Mouse (Mus musculus): ENCODE data around the gene Commd1.

The Commd1 gene

DNA sequence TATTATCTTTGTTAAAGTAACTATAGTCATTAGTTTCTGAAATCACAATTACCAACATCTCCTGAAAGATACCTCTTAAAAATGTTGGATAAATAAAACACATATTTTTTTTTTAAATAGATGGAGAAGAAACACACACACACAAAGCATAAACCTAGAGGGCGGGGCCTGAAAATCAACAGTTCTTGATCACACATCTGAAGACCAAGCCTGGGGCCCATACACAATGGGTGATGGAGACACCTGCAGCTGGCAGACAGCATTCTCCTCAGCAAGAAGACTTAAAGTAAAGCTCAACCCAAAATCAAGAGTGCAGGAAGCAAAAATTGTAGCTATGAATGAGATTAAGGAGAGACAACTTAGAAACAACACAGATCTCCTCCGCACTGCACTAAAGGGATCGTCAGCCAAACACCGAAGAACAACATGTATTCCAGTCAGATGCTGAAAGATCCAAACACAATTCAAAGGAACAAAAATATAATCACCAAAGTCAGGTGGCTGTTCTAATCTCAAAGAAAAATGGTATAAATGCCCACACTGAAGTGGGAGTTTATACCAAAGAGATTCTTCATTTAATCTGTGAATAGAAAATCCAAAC, 44.4 kb downstream of the Commd1 start:
- DNase-seq = no peak

DNA sequence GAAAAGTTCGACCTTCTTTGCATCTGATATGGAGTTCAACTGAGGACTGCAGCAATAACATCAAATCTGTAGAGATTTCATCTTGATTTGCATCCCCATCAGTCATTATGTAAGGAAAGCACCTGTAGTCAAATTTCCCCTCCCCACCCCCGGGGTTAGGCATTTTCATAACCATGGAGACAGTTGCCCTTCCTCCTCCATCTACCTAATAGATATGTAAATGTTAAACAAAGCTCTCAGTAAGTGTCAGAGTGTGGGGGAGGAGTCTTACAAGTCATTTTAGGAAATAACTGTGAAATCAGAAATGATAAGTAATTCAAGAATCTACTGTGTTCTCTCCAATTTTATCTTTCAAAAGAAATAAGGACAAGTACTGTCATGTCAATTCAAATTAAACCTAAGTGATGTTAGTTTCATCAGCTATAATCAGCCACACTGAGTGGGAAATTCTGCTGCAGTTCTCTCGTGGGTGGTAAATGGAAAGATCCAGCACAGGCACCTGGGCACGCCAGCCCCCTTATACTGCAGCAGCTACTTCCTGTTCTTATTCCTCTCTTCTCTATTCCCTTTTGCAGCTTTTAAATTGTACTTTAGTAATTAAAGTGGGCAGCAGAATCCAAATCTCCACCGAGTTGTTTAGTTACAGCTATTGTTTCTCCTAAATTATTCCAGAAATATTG, 45.6 kb downstream of the Commd1 start:
- no peak for DNase-seq

DNA sequence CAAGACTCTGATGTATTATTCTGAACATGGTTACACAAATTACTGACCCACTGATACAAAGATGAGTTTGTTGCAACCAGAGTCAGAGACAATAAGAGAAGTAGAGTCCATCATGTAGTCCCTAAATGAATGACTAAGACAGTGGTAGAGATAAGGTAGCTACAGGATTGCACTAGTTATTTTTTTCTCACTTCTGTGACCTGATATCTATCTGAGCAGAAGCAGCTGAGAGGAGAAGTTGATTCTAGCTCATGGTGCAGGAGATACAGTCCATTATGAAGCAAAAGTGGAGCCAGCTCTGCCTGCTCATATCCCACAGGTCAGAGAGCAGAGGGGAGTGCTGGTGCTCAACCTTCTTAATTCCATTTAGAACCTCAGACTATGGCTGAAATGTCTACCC, 50.0 kb downstream of the Commd1 start:
- DNase-seq = no peak

DNA sequence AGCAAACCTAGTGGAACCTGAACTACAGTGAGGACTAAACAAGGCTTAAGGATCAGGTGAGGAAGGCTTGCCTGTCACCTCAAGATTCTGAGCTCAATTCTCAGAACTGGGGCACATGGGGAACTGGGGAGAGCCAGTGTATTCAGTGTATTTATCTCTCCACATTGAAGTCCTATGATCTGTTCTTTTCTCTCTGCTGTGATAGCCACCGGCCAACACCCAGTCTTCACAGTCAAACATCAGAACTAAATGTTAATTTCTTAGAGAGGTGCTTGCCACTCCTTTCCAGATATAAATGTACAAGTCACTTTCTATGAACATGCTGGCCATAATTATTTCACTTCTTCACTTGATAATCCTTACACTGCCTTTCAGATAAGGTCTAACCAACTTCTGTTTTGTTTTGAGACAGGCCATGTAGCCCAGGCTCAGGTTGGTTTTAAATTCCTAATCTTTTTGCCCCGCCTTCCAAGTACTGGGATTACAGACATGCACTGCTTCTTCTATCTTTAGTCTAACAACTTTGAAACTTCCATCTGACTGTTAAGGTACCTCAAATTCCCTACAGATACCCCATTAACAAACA, 50.8 kb downstream of the Commd1 start:
- DNase-seq = no peak

DNA sequence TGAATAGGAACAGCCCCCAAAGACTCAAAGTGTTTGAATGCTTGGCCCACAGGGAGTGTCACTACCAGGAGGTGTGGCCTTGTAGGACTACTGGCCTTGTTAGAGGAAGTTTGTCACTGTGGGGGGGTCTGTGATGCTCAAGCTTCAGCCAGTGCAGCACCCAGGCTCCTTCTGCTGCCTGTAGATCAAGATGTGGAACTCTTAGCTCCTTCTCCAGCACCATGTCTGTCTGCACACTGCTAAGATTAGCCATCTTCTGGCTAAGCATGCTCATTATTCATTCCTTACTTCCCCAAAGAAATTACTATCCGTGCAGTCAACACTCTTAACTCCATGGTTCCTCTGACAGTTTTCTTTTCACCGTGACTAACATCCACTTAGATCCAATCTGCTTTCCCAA, 52.1 kb downstream of the Commd1 start:
- DNase-seq = no peak

DNA sequence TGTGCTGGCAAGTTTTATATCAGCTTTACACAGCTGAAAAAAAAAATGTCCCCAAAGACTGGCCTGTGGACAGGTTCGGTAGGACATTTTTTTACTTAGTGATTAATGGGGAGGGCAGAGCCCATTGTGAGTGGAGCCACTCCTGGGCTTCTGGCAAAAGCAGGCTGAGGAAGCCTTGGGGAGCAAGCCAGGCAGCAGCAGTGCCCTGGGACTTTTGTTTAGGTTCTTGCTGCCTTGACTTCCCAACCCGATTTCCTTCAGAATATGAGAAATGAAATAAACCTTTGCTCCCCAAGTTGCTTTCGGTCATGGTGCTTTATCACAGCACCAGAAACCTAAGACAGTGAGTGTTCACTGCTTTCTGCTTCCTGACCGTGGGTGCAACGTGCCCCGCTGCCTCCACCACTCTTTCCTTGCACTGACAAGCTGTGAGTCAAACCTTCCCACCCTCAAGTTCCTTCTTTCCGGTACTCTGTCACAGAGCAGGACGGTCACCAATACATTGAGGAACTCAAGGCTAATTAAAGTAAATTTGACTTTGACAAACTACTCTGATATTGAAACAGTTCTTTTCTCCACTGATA, 53.5 kb downstream of the Commd1 start:
- DNase-seq = peak in 1 of 2 experiments; percentile 20

DNA sequence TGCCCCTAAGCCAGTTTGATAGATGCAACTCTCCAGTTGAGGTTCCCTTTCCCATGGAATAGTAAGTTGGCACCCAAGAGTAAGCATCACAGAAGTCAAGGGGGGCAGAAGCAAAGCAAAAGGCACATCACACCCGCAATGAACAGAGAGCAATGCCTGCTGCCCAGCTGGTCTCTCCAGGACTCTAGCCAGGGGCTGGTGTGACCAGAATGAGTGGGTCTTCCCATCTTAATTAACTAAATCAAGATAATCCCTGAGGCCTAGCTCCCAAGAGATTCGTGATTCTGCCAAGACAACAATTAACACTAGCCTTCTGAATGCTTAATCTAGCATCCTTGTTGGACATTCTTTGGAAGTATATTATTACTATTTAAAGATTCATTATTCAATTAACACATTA, 58.6 kb downstream of the Commd1 start:
- no peak for DNase-seq

DNA sequence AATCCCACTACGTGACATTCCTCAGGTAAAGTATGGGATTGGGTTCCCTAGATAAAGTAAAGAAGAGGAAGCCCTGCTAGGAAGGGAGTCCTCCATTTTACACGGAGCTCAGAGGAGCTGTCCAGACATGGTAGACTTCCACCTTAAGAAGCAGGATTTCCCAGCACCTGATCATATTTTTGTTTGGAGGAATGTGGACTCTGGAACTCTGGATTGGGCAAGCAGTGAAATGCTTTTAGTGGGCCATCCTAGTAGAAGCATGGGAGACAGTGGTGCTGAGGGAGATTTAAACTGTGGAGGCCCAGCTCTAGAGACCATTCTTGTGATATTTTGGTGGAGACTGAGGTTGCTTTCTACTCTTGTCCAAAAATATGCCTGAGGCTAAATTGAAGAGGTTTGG, 59.6 kb downstream of the Commd1 start:
- no peak for DNase-seq

DNA sequence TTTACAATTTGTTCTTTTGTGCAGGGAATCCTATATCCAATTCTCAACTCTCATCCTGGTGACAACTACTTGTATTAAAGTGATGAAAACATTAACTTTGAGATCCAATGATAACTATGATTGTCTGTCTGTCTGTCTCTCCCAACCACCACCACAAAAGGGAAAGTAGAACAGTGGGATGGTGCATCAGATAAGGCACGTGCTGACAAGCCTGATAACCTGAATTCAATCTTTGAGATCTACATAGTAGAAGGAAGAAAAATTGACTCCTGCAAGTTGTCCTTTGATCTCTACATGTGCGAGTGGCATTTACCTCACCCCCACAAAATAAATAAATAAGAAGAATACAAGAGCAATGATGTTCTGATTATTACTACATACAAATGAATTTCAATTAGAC, 62.8 kb downstream of the Commd1 start:
- no peak for DNase-seq

DNA sequence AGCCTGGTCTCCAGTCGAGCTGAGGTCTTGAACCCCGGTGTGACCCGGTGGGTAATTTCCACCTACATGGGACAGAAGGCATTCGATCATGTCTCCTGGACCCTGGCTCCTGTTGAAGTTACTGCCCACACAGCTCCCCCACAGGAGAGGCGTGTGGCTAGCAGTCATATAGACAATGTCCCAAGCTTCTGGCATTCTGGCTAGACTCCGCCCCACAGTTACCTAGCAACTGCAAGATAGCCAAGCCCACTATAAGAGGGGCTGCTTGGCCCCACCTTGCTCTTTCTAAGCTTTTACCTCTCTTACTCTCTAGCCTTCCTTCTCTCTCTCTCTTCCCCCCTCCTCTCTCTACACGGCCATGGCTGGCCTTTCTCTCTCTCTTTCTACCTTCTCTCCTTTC, 64.4 kb downstream of the Commd1 start:
- DNase-seq = no peak

DNA sequence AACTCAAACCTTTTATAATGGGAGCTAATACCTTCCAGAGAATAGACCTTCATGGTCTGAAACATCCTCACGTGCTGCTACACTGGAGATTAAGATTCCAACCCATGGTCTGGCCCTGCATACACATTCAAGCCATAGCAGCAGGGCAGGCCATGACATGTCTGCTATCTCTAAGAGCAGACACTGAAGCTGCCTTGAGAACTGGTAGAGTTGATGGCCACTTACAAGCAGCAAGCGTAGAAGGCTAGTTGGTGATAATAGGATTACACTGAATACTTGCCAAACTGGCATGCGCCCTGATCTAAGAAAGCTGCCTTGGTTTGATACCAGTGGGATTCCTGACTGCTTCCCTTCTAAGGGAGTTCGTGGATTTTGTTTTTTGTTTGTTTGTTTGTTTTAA, 68.4 kb downstream of the Commd1 start:
- no peak for DNase-seq

DNA sequence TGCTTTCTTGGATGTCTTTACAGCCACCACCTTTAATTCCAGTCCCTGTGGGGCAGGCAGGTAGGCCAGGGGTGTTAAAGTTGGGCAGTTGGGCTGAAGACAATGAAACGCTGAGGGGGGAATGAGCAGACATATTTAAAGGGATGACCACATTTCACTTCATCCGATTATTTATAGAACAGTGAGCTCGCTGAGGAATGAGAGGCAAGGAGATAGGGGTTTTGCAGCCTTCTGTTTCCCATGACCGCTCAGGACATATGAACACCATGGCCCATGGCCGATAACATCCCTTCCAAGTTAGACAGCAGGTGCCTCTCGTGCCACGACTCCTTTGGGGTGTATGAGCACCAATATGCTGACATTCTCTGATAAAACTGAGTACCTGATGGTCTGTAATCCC, 70.4 kb downstream of the Commd1 start:
- DNase-seq = no peak

DNA sequence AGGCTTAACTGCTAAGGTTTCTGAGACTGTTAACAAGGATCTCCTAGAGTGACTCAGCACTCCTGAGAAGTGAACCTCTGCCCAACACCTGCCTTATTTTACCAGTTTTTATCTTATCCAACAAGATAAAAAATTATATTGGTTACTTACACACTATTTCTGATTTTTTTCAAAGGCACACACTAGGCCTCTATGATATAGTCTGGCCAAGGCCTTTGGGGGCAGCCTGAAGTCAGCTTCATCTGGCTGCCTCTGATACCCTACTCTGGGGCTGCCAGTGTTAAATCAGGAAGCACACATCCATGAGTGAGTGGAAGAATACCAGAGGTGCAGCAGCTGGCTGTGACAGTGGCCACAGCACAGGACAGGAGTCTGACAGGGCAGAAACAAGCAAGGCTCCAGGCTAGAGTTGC, 75.7 kb downstream of the Commd1 start:
- no peak for DNase-seq

DNA sequence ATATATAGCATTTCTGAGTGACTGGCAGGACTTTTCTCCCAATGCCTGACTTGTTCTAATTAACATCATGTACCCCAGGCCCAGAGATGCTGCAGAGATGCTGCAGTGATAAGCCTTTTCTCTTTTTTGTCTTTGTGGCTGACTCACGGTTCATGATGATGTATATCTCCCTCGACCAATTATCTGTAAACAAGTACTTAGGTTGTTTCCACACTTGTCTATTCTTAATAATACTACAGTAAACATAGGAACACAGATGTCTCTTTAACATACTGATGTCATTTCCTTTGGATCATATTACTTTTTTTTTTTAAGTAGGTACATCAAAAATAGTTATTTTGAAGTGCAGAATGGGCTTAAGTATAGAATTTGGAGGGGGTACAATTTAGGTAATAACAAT, 79.3 kb downstream of the Commd1 start:
- DNase-seq = no peak

DNA sequence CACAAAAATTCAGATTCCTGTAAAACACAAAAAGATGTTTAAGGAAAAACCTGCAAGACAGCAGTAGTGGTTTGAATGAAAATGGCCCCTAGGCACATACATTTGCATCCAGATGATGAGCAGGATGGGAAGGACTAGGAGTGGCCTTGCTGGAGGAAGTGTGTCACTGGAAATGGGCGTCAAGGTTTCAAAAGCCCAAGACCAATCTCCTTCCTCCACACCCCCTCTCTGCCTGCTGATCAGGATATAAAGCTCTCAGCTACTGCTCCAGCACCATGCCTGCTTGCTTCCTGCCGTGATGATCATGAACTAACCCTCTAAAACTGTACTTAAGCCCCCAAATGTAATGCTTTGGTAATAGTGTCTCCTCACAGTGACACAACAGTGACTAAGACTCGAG, 82.1 kb downstream of the Commd1 start:
- no peak for DNase-seq

DNA sequence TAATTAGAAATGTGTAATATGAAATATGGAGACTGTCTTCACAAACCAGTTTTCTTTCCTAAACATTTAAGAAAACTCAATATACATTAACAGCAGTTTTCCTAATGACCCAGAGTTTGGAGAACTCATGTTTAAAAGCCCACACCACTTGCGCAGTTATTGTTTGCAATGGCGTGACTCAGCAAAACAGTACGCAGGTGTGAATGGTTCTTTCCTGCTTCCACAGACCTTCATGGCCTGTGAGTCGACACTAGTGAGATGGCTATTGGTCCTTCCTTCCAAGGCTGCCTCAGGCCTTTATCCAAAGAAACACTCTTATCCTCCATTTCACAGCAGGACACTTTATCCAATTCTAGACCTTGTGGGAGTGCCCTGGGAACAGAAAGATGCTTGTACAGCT, 84.5 kb downstream of the Commd1 start:
- DNase-seq = no peak

DNA sequence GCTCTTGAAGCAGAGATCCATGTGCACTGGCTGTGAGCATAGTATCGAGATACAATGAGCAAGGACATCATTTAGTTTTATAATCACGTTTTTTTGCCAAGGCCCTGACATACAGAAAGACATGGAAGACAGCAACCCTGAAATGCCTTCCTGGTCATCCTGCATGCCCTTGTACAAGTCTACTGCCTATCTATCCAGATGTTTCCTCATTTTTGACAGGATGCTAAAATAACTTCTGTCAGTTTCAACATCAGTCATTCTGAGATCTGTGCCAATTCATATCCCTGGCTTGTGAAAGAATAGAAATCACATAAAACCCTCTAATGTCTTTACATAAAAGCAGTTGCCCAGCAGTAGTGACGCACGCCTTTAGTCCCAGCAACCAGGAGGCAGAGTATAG, 85.1 kb downstream of the Commd1 start:
- DNase-seq = no peak

DNA sequence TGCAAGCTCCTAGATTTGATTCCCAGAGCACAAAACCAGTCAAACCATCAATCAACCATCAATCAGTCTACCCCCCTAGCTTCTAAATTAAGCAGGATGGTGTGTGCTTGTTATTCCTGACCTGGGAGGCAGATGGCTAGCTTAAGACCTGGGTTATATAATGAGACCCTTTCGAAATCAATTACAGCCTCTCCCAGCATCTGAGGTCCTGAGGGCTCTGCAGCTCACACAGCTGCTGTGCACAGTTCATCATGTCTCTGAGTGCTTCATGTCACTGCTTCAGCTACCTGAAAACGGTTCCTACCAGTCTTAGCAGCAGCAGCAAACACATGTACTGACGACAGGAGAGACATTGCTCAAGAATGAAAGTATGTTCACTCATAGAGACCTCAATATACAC, 89.1 kb downstream of the Commd1 start:
- no peak for DNase-seq

DNA sequence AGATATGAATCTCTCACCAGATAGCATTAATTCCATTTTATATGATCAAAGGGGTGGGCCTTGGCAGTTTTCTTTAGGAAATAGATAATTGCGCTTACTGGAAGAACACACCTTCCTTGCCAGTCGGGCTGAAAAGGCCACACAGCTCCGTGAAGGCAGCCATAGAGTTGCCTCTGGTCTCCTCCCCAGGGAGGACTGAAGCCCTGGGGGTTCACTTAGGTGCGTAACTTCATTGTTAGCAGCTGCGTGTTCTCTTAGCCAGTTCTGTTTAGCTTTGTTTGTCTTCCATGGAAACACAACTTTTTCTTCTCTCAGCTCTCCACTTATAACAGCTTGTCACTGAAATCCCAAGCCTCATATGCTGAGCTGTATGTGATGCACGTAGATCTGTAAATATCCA, 89.7 kb downstream of the Commd1 start:
- no peak for DNase-seq

DNA sequence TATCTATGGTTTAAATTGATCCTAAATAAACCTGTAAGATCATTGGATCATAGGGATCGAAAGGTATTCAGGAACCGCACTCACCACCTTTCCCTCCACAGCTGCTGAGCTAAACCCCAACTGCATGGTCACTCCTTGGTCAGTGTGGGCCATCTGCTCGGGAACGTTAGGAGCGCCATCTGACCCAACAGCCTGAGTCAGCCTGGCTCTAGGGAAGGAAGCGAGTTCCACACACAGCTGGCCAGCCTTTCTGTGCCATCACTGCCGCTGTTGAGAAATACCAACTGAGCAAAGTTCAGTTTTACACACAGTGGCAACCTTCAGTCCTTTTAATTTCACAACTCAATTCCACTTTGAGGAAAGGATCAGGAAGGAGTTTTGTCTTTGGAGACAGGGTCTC, 90.3 kb downstream of the Commd1 start:
- DNase-seq = no peak

DNA sequence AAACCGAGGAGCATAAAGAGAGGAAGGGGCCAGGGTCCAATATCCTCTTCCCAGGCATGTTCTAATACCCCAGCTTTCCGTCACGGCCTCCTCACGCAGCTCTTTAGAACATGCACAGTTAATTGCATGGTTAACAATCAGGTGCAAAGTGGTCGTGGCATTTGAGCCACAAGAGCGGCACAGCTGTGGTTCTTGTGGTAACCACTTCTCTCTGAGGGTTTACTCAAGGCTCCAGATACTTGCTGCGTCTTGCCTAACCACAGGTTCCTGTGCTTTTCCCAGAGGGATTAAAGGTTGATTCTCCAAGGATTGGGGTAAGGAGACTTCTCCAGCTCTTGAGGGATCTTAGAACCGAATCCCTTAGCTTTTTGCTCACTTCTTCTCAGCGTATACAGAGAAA, 90.9 kb downstream of the Commd1 start:
- DNase-seq = no peak

DNA sequence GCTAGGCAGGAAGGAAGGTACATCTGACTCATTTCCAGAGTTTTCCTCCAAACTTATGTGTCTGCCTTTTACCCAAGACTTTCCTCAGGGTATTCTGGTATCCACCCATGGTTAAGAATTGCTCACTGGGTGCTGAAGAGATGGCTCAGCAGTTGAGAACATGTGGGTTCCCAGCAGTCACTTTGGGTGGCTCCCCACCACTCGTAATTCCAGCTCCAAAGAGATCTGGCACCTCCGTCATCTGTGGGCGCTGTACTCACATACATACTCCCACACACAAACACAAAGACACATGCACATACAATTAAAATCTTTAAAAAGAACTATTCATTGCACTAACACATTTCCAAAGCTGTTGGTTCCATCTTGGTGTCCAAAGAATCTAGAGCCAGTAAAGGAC, 93.0 kb downstream of the Commd1 start:
- no peak for DNase-seq

DNA sequence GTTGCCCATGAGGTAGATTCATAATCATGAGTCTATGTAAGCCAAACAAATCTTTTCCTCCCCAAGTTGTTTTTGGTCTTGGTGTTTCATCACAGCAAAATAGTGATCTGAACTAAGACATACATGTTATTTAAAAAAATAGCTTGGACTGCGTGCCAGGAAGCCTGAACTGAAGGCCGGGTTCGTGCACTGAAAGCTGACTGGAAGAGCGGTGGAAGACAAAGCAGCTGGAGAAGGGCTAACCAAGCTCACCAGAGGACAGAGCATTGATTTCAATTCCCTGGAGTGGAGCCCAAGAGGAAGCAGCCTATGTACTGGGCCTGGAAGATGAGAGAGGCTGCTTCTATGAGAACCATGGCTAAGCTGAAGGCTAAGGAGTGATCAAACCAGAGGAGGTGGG, 95.2 kb downstream of the Commd1 start:
- DNase-seq = peak; percentile 25 to 37

DNA sequence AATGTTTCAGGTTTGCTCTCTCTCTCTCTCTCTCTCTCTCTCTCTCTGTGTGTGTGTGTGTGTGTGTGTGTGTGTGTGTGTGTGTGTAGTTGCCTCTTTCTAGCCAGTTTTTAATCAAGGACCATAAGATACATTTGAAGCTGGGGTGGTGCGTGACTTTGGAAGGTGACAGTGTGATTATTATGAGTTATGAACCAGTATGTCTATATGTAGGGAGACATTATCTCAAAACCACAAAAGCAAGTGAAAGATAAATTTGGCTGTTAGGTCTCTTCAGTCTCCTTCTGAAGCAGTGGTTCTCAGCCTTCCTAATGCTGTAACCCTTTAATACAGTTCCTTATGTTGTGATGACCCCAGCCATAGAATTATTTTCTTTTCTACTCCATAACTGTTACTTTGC, 96.8 kb downstream of the Commd1 start:
- no peak for DNase-seq

All from kidney, postnatal 4 days (tissue).